Mouse (Mus musculus): ENCODE results near the gene A3galt2.

Gene A3galt2

DNA sequence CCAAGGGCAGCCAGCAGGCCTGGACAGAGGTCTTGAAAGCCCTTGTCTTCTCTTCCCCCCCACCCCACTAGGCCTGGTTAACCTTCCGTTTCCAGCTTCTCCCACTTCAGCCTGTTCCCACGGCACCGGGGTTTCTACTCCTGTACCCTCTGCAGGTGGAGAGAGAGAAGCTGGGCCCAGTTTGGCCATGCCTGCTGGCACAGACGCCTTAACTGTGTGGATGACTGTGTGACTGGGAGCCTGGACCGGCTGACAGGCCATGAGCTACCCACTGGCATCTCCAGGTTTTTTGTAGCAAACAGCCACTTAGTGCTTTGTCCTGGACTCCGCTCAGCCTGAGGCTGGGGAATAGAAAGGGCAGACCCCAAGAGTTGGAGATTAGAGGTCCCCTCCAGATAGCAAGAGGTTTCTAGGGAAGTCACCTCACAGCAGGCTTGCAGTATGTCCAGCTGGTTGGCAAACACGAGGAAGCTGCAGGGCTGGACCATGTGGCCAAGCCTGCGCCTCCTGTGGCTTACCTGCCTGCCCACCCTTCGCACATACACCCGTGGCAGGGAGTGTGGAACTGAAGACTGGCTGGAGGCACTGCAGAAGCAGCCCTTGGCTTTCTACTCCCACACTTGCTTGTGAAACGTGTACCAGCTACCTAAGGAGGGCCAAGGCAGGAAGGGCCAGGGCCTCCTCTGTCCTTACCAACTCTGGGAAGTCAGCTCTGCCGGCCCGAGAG lies 3.0 kb upstream of the A3galt2 start:
- in situ Hi-C loops (cut with MboI; ENCODE audit: low sequenced_read_pairs), result no loop called here

DNA sequence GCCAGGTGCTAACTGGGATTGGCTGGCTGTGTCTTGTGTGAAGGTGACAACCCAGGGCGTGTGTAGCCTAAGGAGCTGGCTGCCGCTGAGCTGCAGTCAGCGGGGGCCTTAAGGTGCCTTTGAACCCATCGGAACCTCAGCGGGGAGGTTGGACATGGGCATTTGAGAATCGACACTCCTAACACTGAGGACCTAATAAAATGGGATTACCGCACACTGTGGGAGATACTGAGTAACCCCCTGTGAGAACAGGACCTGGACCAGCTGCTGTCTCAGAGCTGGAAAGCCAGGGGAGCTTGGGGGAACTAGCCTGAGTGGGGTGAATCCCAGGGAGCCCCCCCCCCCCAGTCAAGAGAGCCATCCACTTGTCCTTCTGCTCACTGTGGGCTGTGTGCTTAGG lies 1.6 kb upstream of the A3galt2 start:
- in situ Hi-C loops (cut with MboI; ENCODE audit: low sequenced_read_pairs), result no loop called here

DNA sequence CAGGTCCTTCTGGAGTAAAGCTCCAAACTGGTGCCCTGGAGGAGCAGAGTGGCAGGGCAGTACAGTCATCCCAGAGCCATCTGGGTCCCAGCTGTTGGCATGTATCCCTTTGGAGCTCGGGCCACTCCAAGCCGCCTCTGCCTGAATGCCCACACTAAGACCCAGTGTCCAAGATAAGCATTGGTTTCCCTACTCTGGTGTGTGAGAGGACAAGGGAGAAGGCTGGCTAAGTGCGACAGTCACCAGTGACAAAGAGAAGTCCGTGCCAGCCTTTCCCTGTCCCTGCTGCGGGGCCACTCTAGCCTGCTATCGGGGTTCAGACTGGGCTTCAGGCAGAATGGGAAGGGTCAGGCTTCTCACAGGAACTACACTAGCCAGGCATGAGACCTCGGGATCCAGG lies 736 bp downstream of the A3galt2 start:
- in situ Hi-C loops (cut with MboI; ENCODE audit: low sequenced_read_pairs), result no loop called here

DNA sequence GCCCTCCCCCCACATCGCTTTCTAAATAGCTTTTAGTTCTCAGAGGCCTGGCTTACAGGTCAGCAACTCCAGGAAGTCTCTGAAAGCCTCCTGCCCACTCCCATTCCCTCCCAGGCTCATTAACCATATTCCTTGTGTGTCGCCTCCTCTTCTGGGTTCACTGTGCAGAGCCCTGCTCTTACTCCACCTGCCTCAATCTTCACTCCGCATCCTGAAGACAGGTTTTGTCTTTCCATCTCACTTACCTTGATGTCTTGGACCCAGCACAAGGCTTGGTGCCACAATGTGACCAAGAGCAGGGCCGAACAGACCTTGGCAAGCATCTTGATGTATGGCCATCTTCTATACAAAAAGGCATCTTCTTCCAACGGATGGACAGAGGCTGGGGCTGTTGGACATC lies 4.0 kb downstream of the A3galt2 start:
- in situ Hi-C loops (cut with MboI; ENCODE audit: low sequenced_read_pairs), result no loop called here

DNA sequence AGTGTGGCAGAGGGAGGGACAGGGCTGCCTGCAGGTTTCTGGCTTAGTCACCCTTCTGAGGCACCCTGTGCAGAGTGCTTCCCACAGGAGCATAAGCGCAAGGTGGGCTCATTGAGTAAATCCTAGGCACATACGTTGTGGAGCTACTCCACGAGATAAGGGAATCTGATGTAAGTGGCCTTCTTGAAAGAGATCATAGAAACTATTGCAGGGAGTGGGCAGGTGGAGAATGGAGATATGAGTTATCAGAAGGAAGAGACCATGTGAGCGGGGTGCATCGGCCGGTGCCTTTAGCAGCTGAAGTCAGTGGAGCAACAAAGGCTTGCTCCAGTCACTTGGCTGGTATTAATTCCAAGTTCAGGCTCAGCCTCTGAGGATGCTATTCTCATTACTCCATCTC lies 4.9 kb downstream of the A3galt2 start:
- in situ Hi-C loops (cut with MboI; ENCODE audit: low sequenced_read_pairs), result no loop called here

DNA sequence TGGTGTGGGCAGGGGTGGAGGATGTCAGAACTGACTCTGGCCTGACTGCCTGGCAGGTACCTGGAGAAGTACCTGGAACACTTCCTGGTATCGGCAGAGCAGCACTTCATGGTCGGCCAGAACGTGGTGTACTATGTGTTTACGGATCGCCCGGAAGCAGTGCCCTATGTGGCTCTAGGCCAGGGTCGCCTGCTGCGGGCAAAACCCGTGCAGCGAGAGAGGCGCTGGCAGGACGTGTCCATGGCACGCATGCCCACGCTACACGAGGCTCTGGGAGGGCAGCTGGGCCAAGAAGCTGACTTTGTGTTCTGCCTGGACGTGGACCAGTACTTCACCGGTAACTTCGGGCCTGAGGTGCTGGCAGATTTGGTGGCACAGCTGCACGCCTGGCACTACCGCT lies 11.8 kb downstream of the A3galt2 start:
- in situ Hi-C loops (cut with MboI; ENCODE audit: low sequenced_read_pairs), result no loop called here

DNA sequence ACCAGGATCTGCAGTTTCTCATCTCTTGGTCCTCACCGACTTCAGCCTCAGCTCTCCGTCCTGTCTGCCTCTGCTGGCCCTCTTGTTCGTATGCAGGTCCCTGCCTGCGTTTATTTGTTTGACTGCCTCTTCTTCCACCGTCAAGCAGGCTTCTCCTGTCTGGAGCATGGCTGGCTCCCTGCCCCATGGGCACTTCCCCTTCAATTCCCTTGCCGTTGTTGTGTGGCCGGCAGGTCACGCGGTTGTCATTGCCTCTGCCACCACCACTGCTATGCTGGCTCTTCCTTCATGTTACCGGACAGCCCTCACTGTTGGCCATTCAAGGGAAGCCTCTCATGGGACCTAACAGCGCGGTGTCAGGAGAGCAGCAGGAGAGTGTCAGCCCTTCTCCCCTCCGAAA lies 13.0 kb downstream of the A3galt2 start:
- in situ Hi-C loops (cut with MboI; ENCODE audit: low sequenced_read_pairs), result no loop called here

DNA sequence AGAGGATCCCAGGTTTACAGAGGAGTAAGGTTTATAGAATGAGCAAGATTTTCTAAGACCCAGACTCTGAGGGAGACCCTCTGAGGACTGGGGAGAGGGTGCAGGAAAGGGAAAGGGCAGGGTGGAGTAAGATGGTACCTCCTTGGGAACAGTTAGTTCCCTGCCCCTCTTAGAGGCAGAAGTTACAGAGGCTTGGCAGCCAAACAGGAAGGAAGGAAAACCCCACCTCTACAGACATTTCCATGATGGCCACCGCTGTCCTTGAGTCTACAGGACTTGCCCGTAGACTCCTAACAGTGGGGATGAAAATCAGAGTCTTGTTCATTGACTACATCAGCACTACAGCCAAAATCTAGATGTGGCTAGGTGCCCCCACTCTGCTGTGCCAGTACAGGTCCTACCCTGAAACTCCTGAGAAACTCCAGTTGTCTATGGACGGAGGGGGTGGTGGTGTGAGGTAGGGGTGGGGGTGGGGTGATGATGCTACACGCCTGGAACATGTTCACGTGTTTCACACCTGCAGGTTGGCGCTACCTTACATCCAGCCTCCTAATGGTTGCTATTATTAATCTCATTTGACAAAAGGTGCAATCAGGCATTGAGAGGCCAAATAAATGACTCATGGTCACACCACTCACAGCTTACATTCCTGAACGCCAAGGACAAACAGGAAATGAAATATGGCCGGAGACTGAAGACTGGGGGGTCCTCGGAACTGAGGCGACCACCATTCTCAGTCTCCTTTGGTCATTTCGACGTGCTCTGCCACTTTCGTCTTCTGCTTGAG lies 14.6 kb downstream of the A3galt2 start:
- in situ Hi-C loops (cut with MboI; ENCODE audit: low sequenced_read_pairs), result no loop called here

DNA sequence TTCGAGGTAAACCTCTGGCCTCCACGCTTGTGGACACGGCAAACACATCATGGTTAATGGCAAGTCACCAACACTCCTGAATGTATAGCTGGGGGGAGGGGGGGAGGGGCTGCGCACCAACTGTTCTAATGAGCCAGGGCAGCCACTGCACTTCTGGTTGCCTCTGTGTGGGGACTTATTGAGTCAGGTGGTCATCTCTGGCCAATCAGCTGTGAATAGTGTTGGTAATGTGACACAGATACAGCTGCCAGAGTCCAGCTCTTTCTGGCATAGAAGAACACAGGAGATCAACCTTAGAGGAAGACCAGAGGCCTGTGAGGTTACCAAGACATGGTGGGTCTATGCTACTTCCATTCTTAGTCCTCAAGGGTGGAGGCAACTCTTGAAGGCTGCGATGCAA lies 15.5 kb downstream of the A3galt2 start:
- in situ Hi-C loops (cut with MboI; ENCODE audit: low sequenced_read_pairs), result no loop called here

DNA sequence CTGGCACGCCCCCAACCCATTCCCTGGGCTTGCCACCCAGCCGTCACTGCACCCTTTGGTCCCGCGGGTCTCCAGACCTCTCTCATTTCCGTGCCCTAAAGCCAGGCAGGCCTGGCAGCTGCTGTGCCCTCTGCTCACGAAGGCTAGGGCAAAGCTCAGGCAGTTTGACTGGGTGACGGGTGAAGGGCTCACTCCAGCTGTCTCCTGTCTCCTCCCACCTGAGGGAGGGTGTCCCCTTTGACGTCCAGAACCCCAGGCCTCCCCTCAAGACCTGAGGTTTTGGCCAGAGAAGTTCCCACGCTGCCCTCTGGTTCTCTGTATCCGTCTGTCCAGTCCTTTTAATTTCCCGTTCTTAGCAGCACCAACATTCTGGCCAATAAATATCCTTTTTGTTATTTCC lies 18.7 kb downstream of the A3galt2 start:
- in situ Hi-C loops (cut with MboI; ENCODE audit: low sequenced_read_pairs), result no loop called here

DNA sequence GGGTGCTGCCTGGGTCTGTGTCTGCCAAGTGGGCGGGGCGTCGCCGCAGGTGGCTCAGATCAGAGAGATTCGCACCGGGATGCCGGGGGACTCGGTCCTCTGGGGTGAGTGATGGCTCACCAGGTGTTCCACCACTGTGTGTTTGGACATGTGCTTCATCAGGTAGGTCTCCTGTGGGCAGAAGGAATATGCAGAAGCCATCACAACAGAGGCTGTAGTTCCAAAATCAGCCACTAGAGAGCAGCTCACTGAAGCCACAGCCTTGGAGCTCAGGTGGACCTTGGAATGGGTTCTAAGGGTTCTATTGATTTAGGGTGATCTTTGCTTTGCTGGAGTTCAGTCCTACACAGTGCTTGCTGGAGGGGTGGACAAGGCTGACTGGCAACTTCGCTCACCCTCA lies 19.3 kb downstream of the A3galt2 start:
- in situ Hi-C loops (cut with MboI; ENCODE audit: low sequenced_read_pairs), result no loop called here

DNA sequence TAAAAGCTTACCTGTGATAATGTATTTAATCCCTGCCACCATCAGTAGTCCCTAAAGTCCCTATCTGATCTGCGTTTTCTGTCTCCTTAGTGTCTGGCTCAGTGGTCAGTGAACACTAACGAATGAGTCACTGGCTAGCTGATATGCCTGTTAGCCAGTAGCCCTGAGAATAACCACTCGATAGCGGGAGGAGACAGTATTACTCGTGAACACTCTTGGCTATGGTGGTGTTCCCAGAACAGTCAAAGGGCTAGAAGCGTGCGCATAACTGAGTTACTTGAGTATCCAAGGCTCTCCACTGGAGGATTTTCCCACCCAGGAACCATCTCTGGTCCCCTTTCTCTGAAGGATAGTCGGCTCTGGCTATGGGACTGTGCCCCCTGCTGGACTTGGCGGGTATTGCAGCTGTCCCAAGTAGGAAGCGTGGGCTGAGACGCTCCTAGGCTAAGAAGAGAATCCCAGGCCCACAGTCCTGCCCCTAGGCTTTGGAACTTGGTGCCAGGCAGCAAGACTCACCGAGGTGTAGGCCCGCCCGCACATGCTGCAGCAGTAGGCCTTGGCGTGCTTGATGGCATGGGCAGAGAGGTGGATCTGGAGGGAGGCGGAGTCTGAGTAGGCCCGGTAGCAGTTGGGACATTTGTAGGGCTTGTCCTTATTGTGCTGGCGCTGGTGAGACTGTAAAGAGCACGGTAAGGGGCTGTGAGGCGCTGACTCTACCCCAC lies 21.6 kb downstream of the A3galt2 start:
- in situ Hi-C loops (cut with MboI; ENCODE audit: low sequenced_read_pairs), result no loop called here

DNA sequence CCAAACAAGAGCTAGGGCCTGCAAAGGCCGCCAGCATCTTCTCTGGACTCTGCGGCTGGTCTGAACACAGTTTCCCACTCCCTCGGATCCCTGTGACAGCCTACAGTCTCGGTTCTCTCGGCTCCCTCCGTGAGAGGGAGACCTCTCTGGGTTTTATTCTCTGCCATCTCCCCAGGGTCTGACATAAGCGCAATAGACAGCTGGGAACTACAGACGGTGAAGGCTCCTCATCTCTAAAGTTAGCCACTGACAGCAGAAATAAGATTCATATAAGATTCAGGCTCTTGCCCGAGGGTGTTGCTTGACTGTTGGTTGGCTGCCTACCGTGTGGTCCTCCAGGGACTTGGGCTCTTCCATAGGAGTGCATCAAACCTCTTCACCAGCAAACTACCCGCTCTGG lies 22.4 kb downstream of the A3galt2 start:
- in situ Hi-C loops (cut with MboI; ENCODE audit: low sequenced_read_pairs), result no loop called here

DNA sequence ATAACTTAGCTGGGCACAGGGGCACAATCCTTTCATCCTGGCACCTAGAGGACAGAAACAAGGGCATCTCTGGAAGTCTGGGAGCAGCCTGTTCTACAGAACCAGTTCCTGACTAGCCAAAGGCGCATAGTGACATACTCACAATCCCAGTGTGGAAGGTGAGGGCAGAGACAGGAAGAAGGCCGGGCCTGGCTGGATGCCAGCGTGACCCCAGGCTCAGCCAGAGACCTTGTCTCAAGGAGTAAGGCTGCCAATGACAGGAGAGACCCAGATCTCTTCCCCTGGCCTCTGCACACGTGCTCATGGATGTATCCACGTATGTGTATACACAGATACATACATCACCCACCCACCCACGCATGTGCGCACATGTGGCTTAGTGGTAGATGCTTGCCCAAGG lies 26.9 kb downstream of the A3galt2 start:
- in situ Hi-C loops (cut with MboI; ENCODE audit: low sequenced_read_pairs), result no loop called here

DNA sequence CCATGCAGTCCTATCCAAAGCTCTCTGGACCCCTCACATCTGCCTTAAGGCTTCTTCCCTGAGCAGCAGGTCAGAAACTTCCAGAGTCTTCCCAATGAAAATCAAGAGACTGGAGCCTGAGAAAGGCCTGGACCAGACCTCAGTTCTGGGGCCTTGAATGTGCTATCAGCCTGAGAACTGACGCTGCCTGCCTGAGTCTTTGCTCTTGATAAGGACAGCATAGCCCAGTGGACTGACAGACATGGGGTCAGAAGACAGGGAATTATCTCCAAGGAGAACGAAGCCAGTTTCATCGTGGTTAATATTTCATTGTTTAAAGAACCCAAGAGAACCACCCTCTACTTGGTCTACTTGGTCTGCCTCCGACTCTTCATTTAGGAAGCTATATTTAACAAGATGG lies 27.5 kb downstream of the A3galt2 start:
- in situ Hi-C loops (cut with MboI; ENCODE audit: low sequenced_read_pairs), result no loop called here

DNA sequence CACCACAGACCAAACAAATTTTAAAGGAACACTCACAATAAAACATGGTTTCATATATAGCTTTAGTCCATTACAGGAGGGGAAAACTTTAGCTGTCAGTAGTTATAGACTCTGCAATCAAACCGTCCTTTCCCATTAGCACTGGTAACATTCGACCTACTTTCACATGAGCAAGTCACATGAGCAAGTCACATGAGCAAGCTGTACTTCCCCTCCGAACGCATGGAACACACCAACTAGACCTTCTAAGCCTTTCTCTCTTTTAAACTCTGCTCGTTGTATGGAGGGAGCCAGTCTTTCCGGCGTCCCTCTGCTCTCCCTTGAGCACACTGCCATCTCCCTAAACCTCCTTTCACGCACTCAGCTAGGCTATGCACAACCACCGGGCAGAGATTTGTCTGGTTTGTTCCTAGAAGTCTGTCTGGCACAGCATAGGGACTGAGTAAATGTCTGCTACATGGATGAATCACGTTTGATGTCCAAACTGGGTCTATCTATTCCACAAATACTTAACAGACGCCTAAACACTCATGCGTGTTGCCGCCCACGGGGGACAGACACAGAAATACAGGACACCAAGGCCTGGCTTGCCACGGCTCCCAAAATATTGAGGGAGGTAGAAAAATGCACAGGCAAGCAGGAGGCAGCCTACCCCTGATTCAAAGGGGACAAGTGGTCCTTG lies 29.9 kb downstream of the A3galt2 start:
- in situ Hi-C loops (cut with MboI; ENCODE audit: low sequenced_read_pairs), result no loop called here

DNA sequence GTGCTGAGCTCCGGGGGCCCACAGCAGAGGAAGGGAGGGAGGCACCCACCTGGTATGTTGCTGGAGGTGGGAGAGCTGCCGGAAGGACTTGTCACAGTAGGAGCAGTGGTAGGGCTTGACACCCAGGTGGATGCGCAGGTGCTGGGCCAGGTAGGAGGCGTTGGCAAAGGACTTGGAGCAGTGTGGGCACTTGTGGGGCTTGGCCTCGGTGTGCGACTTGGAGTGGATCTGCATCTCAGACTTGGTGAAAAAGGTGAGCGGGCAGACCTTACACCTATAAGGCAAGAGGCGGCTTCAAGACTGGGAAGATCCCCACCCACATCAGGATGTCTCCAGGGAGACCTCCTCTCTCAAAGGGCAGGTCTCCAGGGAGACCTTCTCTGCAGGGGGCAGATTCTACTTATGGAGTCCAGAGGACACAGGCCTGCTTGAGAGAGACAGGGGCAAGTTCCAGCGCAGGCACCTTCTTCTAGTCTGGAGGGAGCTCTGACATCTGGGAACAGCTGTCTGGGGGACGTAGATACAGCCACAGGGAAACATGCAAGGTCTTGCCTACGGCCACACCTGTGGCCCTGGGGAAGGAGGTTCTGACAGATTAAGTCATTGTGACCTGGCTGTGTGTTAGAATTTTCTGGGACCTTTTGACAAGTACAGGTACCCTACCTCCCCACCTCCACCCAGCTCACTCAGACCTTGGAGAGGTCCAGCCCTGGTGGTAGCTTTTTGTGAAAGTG lies 30.9 kb downstream of the A3galt2 start:
- in situ Hi-C loops (cut with MboI; ENCODE audit: low sequenced_read_pairs), result no loop called here

DNA sequence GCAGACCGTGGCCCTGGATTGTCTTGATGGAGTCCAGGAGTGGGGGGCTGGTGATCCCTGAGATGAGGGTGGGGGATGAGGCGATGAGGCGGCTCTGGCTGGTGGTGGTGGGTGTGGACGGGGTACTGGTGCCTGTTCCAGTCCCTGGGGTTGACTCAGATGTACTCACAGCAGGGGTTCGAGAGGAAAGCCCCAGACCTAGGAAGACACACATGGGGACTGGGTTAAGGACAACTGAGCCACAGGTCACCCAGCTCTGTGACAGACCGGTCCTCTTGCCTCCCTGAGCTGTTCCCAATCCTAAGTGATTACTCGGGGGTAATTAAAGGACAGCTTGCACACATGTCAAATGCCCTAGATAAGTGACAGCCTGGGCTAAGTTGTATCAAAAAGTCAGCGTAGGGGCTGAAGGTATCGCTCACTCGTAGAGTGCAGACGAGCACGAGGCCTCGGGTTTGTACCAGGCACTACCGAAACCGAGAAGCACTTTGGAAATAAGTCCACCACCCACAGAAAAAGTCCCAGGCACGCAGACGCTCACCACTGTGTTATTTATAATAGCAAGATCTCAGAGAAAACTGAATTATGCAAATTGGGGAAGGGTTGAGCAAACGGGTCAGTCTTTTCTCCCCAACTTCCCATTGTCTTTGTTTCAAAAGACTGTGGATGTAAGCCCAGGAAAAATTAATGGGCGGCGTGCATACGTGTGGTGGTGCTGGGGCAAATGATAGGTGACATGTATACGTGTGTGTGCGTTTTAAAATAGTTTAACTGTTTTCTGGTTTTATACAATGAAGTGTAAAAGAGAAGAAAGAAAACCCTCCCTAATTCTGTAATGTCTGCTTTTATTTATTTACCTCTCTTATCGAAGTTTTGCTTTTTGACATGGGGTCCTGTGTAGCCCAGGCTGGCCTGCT lies 32.1 kb downstream of the A3galt2 start:
- in situ Hi-C loops (cut with MboI; ENCODE audit: low sequenced_read_pairs), result no loop called here

DNA sequence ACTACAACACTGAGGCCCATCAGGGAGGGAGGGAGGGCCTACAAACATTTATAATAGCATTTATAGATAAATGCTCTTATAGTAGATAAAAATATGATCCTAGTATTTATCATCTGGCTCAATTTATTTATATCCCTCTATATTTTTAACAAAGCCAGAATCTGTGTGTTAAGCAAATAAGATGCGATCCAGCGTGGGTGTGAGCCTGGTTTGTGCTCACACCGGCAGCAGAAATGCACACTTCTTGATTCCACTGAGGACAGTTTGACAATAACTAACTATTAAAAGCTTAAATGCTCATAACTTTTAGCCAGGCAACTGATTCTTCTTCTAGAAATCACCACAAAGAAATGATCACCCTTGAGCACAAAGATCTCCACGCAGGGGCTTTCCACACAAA lies 32.9 kb downstream of the A3galt2 start:
- in situ Hi-C loops (cut with MboI; ENCODE audit: low sequenced_read_pairs), result no loop called here

DNA sequence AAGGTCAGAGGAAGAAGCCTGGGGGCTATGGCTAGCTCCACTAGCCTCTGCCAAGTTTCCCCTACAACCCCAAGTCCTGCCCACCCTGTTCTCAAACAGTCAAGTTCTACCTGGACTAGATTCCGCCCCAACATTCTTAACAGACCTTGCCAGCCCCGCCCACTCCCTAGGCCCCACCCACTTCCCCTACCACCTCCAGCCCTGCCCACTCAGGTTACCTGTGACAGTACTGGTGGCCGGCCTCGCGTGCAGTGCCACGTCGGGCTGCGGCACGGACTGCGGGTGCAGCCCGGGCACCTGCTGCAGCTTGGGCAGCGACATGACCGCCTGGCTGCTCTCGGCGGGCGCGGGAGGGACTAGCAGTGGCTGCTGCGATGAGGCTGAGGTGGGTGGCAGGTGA lies 34.5 kb downstream of the A3galt2 start:
- in situ Hi-C loops (cut with MboI; ENCODE audit: low sequenced_read_pairs), result no loop called here
